Mouse (Mus musculus) lung, adult 2 months (tissue): ENCODE data around the gene Tcl1b1.
"Not testable (repeated sequence)": the region's sequence is repeated elsewhere in the genome, so short reads cannot be mapped to it uniquely, and the experiment has no call there.

Experiments
- CTCF ChIP-seq: fragments of 200-500 bp; IDR thresholded peaks from 2 replicates; pipeline ENCODE4 v1.5.1; 2011; ENCODE audit warnings: mild to moderate bottlenecking, low read length, control low read depth; ENCODE audit not compliant: insufficient read depth
- POLR2A ChIP-seq: fragments of 200-500 bp; IDR thresholded peaks from 2 replicates; pipeline ENCODE4 v1.6.1; 2011; ENCODE audit warnings: low read depth, mild to moderate bottlenecking, control low read depth, low read length, borderline replicate concordance; ENCODE audit errors: extremely low read depth

GRCm38 (mm10) chr12:105174318-105174717 is 14.8 kb downstream of the Tcl1b1 start:
- TF ChIP-seq POLR2A, CTCF: not testable (repeated sequence)
